Mouse (Mus musculus) layer of hippocampus, postnatal 36 days (tissue): Measurements from ENCODE around the gene Zcchc17. TPM values are rescaled to one million over a fixed set of nuclear protein-coding genes. Genes with fewer than 3 reads are reported as not detected.

Experiments used
- DNase-seq, 2 experiments: peaks; one replicate each; pipeline ENCODE4 v3.0.0; 2022
- total RNA-seq, 2 experiments: library from RNA; stranded (reverse); gene quantifications; 2 replicates each; pipeline ENCODE4 v1.2.3; 2021

Zcchc17 gene
- total RNA-seq, 2 experiments from 2014 or later, result 62.2 to 64.1 TPM

DNA sequence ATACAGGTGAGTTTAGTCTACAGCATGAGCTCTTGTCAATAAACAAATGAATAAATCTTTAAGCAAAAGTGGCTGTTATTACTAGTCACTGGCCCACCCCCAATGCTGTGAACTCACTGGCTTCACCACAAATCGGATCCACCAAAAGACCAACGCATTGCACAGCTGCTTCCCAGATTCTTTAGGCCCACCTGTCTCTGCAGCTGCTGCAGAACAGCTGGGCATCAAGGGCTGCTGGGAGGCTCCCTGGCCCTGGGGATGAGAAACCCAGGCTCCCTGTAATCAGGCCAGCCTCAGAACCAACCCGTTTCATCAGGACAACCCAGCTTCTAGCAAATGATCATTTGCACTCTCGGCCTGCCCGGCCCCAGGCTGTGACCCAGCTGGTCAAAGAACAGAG, 76.9 kb downstream of the Zcchc17 start:
- no peak for DNase-seq

- no peak for DNase-seq
Measured at GRCm38 (mm10) chr4:130279105-130279504, 80.6 kb downstream of the Zcchc17 start, which contains the start of gene Serinc2. Serinc2 (minus strand) TSS chr4:130279205.

DNA sequence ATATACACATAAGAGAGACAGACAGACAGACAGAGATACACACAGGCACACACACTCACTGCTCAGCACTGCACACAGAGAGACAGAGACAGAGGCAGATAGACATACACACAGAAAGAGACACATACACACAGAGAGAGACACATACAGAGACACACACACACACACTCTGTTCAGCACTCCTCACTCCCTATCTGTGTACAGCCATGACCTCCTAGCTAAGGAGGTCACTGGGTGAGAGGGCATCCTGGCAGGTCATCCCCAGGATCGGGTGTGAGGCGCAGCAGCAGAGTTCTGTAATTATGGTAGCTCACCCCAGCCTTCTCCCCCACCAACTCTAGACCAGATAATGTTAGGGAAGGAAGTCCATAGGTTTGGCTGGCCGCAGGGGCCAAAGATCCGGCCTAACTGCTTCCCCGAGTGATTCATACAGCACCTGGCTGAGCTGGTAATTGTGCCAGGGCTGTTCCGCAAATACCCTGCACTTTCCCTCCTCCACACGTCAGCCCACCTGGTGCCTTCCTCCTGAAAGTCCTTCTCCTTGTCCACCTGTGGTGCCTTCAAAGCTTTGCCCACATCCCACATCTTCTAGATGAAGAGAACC, 83.1 kb downstream of the Zcchc17 start:
- no peak for DNase-seq

GRCm38 (mm10) chr4:130275823-130276105, 84.0 kb downstream of the Zcchc17 start:
- DNase-seq, result no peak

- no peak for DNase-seq
Measured at GRCm38 (mm10) chr4:130275016-130275822, 84.5 kb downstream of the Zcchc17 start.

DNA sequence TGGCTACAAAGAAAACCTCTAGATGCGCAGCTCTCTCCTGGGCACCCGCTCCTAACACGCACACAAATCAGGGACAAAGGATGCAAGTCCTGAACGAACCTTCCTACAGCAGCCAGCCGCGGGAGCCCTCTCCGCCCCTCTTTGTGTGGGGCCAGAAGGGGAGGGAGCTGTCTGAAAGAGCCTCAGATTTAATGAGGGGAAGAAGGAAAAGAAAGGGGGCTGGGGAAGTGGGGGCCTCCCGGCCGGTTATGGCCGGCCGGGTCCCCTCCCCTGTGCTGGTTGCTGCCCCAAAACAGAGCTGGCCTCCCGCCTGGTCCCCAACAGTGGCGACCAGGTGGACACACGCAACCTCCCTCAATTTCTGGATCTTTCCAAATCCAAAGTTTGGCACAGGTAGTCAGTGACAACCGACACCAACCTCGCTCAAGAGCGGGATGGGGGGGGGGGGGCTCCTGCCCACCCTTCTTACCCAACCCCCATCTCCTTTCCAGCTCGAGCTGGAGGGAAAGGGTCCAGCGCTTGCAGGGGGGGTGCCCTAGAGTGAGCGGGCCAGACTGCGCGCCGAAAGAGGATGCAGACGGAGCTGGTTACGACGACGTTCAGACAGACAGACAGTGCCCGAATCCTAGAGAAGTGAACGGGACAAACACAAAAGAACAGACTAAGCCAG, 85.3 kb downstream of the Zcchc17 start:
- DNase-seq, result no peak

DNA sequence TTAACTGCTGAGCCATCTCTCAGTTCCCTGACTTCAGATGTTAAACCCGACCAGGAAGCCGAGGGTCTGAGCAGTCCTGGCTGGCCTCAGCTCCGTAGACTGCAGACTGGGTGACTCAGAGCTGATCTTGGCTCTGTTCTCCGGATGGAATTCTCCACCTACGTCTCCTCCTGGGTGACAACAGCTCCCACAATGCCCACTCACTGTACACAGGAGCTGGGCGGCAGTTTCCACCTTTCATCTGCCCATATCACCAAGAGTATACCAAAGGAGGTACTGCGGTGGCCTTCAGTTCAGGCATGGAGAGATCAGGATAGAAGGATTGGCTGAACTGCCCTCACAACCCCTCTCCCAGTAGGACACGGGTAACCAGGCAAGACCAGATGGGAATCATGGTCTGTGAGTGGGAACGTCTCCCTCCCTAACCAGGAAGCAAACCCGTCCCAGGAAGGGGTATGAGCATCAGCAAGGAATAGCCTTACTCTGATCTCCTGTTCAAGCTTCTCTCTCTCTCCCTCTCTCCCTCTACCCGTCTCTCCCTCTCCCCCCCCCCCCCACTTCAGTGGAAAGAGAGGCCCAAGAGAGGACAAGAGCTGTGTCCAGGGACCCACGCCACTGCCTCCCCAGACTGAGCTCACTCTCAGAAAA, 85.9 kb downstream of the Zcchc17 start:
- peak; percentile 42 to 56 for DNase-seq

DNA sequence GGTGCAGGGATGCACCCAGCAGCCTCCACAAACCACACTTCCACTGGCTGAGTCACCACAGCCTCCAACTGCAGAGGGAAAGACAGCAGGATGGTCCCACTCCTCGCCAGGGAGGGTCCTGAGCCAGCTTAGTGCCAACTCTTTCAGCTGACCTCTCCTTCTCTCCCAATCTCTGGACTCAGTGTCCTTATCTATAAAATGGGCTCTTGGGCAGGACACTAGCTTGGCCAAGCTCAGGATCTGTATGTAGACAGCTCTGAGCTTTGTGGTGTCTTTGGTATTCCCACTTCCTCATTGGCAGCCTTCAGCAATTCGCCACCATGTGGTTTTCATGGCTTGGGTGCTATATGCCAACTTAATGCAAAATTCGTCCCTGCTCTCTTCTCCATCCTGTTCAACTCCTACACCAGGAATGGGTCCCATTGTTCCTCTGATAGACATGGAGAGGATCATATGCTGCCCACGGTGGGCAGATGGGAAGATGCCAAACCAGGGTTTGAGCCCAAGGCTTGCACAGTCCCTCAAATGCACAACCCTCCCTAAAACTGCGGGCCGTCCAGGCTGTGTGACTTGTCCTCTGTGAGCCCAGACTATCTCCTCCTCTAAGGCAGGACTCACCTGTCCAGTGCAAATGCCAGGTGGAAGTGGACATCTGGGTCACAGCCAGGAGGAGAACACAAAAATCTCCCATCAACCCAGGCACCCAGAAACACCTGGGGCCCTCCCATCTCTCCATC, 89.0 kb downstream of the Zcchc17 start:
- peak in 1 of 2 experiments; percentile 40 for DNase-seq

GRCm38 (mm10) chr4:130270089-130270488, 89.7 kb downstream of the Zcchc17 start:
- DNase-seq, result peak; percentile 81 to 82

- no peak for DNase-seq
Measured at GRCm38 (mm10) chr4:130268736-130269135, 91.0 kb downstream of the Zcchc17 start.

DNA sequence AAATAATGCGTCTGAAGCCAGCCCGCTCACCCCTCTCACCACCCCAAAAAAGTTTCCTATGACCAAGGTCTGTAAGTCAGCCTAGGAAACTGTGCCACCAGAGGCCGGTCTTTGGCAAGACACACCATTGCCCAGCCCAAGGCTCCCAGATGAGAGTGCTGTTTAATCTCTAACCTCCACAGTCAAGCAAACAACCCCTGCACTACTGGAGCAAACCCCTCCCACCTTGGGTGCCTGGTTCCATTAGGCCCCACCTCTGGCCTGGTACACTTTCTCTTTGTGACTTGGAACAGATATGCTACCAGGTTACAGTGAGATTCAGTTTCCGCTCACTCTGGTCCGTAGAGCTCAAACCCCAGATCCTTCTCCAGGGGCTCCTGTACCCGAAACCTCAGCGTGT, 92.7 kb downstream of the Zcchc17 start:
- DNase-seq, result no peak

DNA sequence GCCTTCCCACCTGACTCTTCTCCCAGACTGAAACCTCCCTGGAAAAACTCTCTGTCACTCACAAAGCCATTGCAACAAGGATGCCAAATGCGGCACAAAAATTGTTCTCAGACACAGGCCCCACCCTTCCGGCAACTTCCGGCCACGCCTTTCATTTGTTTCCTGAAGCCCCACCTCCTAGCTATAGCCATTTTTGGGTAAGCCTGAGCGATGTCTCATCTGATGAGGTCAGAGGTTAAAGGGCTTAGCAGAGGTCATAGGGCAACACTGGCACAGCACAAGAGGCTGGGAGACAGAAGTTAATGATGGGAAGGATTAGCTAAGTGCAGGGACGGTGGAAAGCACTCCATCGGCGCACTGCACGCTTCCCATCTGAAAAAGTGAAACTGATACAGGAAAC, 93.1 kb downstream of the Zcchc17 start:
- no peak for DNase-seq

Other genes with a start within 250 kb of the Zcchc17 start
- 1 to 10 TPM; 2.7 to 3.1 TPM for gene Hcrtr1, start 220.6 kb downstream of the Zcchc17 start, total RNA-seq
- 1 to 10 TPM; 6.2 to 9.9 TPM for gene Tinagl1, start 184.8 kb downstream of the Zcchc17 start, total RNA-seq
- not detected for gene Gm853, start 137.5 kb downstream of the Zcchc17 start, total RNA-seq
- 10 to 100 TPM; 12.0 to 13.2 TPM for gene Serinc2, start 80.7 kb downstream of the Zcchc17 start, total RNA-seq
- gene Fabp3, start 51.3 kb downstream of the Zcchc17 start, total RNA-seq, result 10 to 100 TPM; 94.1 to 94.6 TPM
- gene Gm10570, start 51.3 kb downstream of the Zcchc17 start, total RNA-seq, result 1 to 10 TPM in 1 of 2 experiments, not detected in 1; 1.1 TPM
- 10 to 100 TPM; 31.9 to 32.8 TPM for gene Snrnp40, start 189 bp upstream of the Zcchc17 start, total RNA-seq
- 10 to 100 TPM; 37.4 to 39.2 TPM for gene Nkain1, start 214.2 kb upstream of the Zcchc17 start, total RNA-seq